In the genomic region with DNA sequence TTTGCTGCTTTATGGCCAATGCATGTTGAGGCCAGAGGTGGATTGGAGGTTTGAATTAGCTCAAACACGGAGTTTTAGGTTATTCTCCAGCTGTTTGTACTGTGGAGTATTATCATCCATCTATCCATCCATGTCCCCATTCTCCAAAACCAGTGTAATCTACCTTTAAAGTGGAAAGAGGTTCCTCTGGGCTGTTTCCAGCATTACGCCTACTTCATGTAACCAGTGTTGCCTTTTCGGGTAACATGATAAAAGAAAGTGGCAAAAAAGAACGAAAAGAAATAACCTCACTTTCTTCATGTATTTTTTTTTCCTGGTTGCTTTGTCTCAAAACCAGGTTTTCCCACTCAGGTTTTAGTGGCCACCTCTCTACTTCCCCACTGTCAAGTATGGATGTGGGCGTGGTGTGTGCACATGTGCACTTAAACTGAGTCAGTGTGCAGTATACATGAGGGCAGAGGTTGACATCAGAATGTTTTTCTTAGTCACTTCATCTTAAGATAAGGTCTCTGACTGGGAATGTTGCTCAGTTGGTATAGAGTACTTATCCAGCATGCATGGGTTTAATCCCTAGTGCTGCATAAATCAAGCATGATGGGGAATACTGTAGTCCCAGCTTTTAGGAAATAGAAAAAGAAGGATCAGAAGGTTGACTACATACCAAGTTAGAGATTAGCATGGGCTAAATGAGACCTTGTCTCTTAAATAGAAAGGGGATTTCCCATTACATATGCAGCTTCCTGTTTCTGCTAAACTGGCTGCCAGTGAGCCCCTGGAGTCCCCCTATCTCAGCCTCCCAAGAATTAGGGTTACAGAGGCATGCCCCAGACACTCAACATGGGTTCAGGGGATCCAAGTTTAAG, we compare ENCODE assay signal across 14 mouse cellular contexts. TPM values are rescaled to one million over a fixed set of nuclear protein-coding genes. Genes with fewer than 3 reads are reported as not detected.
DNase-seq lines count a peak whose midpoint lies in the region; ATAC-seq and TF ChIP-seq lines count a peak whose summit lies in the region.
"Had no signal": no experiment of that assay in that cellular context is flagged by ENCODE, and none has a peak within 500 bp of the region (broad histone marks: within the 10 kb centered on the region; RNA-seq: fewer than 3 reads in every experiment).

No protein-coding gene starts in this region.

- peak; percentile 47 for DNase-seq in kidney, postnatal 0 days (ENCODE audit: low spot score)
- no peak for DNase-seq in kidney, adult 18-20 months
- DNase-seq in CD4-positive helper T cell, adult 2 months (ENCODE audit: low read depth, low spot score): peak; percentile 60
- no peak for DNase-seq in midbrain, embryonic 10.5 days (ENCODE audit: low spot score)
- DNase-seq in ovary, postnatal 36 days (ENCODE audit: low spot score): no peak
- no peak for DNase-seq in thymus, adult 18-20 months
- DNase-seq: adrenal gland, postnatal 36 days; cerebellum, postnatal 36 days; kidney, postnatal 36 days; midbrain, embryonic 14.5 days had no signal

- H3K4me3 ChIP-seq in kidney, postnatal 0 days (replicated peaks; ENCODE audit: low read depth, low read length): no peak overlapping the region
- no peak overlapping the region for H3K4me3 ChIP-seq in midbrain, embryonic 10.5 days

- no peak for ATAC-seq in kidney, postnatal 0 days (replicated peaks; ENCODE audit: low FRiP score, low read depth)
- ATAC-seq in common myeloid progenitor, adult 5-6 weeks (replicated peaks; ENCODE audit: low read depth, poor library complexity, severe bottlenecking): peak; percentile 85
- peak; percentile 66; the same call in 1 of the 2 replicates for ATAC-seq in monocyte, adult 5-6 weeks (replicated peaks; ENCODE audit: insufficient number of reproducible peaks, low FRiP score, low TSS enrichment, poor library complexity, severe bottlenecking)
- ATAC-seq: forebrain, embryonic 14.5 days had no signal

- H3K36me3 ChIP-seq in kidney, postnatal 0 days (ENCODE audit: insufficient read depth, low read length): no peaks in the 10 kb centered on the region
- H3K36me3 ChIP-seq in midbrain, embryonic 10.5 days: peaks cover 15% of the 10 kb centered on the region

- no peaks in the 10 kb centered on the region for H3K9me3 ChIP-seq in kidney, postnatal 0 days (replicated peaks; ENCODE audit: low read length)
- no peaks in the 10 kb centered on the region for H3K9me3 ChIP-seq in midbrain, embryonic 10.5 days (replicated peaks)

- WGBS in kidney, postnatal 0 days: 60% methylated on average over 5 of the region's 5 CpGs
- 88% methylated on average over 5 of the region's 5 CpGs for WGBS in midbrain, embryonic 10.5 days

- H3K9ac ChIP-seq in kidney, postnatal 0 days (ENCODE audit: low read depth, low read length): no peak overlapping the region

- H3K27me3 ChIP-seq in kidney, postnatal 0 days (ENCODE audit: insufficient read depth, low read length): no peaks in the 10 kb centered on the region
- H3K27me3 ChIP-seq in midbrain, embryonic 10.5 days (ENCODE audit: low read depth, poor library complexity, severe bottlenecking): no peaks in the 10 kb centered on the region

- H3K4me2 ChIP-seq in kidney, postnatal 0 days (ENCODE audit: low read length): no peak overlapping the region

- TF ChIP-seq CTCF in kidney, postnatal 0 days (IDR thresholded peaks at IDR 0.05; ENCODE audit: low read depth): no peak

- peak overlapping the region; percentile 58; the same call in 1 of the 2 replicates for H3K27ac ChIP-seq in kidney, postnatal 0 days
- H3K27ac ChIP-seq in midbrain, embryonic 10.5 days (replicated peaks): no peak overlapping the region

- H3K4me1 ChIP-seq in kidney, postnatal 0 days (replicated peaks; ENCODE audit: insufficient read depth, low read length): 0 out of 2 replicates have a peak, but pooled peaks cover 5% of the 10 kb centered on the region
- H3K4me1 ChIP-seq in midbrain, embryonic 10.5 days: no peaks in the 10 kb centered on the region

RNA-seq across cellular contexts. Expression of gene Ubtd2, which starts 33.9 kb away (rescaled TPM):
- 28.8 TPM in 2 replicates for polyA plus RNA-seq in kidney, postnatal 0 days (2015; fragmentation: Nextera tagmentation; extraction: Ambion mirVana)
- total RNA-seq in common myeloid progenitor, adult 5-6 weeks (2017): 3.9 and 7.0 TPM in 2 replicates
- total RNA-seq in monocyte, adult 5-6 weeks (2017): 1.4 to 4.3 TPM (median 2.6 TPM) in 3 replicates
- 60.9 and 62.3 TPM in 2 replicates for polyA plus RNA-seq in midbrain, embryonic 10.5 days (2016; fragmentation: Nextera tagmentation; extraction: Ambion mirVana)

RNA-seq across cellular contexts. Expression of gene Efcab9, which starts 42.8 kb away (rescaled TPM):
- 0.49 TPM in 1 of 2 replicates, not detected in the other for polyA plus RNA-seq in kidney, postnatal 0 days (2015; fragmentation: Nextera tagmentation; extraction: Ambion mirVana)
- 9.1 TPM in 1 of 2 replicates, not detected in the other for total RNA-seq in common myeloid progenitor, adult 5-6 weeks (2017)
- 9.8 to 11.3 TPM (median 10.5 TPM) in 3 replicates for total RNA-seq in monocyte, adult 5-6 weeks (2017)
- polyA plus RNA-seq in midbrain, embryonic 10.5 days (2016; fragmentation: Nextera tagmentation; extraction: Ambion mirVana): 0.32 TPM in 1 of 2 replicates, not detected in the other
- polyA plus RNA-seq: forebrain, embryonic 14.5 days; limb, embryonic 11.5 days; midbrain, embryonic 14.5 days had no signal

RNA-seq across cellular contexts. Expression of gene Stk10, which starts 44.1 kb away (rescaled TPM):
- 2.3 and 2.4 TPM in 2 replicates for polyA plus RNA-seq in kidney, postnatal 0 days (2015; fragmentation: Nextera tagmentation; extraction: Ambion mirVana)
- 14.7 and 20.9 TPM in 2 replicates for total RNA-seq in common myeloid progenitor, adult 5-6 weeks (2017)
- 432 to 527 TPM (median 505 TPM) in 3 replicates for total RNA-seq in monocyte, adult 5-6 weeks (2017)
- polyA plus RNA-seq in midbrain, embryonic 10.5 days (2016; fragmentation: Nextera tagmentation; extraction: Ambion mirVana): 1.5 and 2.1 TPM in 2 replicates

Comparison
In these comparisons a context has a peak if more than half of its experiments do, and no peak if none do; other contexts are left out.
1. DNase-seq: peak in kidney, postnatal 0 days (single experiment) and CD4-positive helper T cell, adult 2 months (single experiment); none in kidney, adult 18-20 months (single experiment), midbrain, embryonic 10.5 days (single experiment), ovary, postnatal 36 days (single experiment) and thymus, adult 18-20 months (0 of 2).
2. RNA of gene Stk10, which starts 44.1 kb away (total RNA-seq): 432 to 527 TPM in monocyte, adult 5-6 weeks; 14.7 to 20.9 TPM in common myeloid progenitor, adult 5-6 weeks; every median in the first group is over 10 times any median in the second.